Mouse (Mus musculus): Measurements from ENCODE around the gene Slc35b3. TPM values are rescaled to one million over a fixed set of nuclear protein-coding genes. Genes with fewer than 3 reads are reported as not detected.

Gene Slc35b3
- 32.9 and 34.6 TPM in 2 replicates for polyA plus RNA-seq (2015; fragmentation: Nextera tagmentation; extraction: Ambion mirVana)

DNA sequence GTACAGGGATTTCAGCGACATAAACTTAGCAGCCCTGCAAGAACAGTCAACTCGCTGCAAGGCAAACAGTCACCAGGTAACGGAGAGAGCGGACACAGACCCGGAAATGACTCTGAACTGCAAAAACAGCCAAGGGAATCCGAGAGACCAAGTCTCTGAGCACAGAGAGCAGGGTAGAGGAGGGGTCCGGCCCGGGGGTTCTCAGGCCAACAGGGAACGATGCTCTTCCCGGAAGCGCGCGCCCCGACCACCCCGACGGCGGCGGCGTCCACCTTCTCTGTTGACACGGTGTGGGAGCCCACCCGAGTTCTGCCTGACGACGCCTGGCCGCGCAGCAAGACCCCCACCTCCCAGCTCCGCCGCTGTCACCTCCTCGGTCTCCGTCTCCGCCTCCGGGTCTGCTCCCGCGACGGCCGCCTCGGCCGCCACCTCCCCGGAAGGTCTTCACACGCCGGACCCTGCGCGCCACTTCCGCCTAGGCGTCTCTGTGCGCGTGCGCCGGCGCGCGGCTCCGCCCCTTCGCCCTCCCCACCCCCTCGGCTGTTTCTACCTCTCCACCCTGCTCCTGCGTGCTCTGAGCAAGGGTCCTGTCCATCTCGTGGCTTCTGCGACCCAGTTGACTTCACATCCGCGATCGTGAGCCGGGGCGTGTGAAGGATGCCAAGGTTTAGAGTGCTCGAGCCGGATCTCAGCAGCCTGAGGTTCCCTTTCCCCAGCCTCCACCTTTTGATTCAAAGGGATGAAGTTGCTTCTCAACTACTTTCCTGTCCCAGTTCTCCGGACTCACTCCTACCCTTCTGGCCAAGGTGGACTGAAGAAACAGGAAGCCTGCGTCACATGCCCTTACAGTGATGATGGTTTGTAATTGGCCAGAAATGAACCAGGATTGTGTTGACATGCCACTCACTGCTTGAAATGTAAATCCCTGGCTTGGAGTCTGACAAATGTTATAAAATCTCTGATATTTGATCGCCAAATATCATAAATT, at the start of gene Slc35b3:
Gene Slc35b3 (minus strand): TSS at position 813 of the 988 bp plus-strand sequence.
- Histone ChIP-seq H3K9ac (peak within 1 kb of the TSS; percentile 53), H3K9me3 (no peaks in the 10 kb centered on the region), H3K27ac (peak within 1 kb of the TSS; percentile 67), H3K4me1 (peaks cover 30% of the 10 kb centered on the region), H3K36me3 (no peaks in the 10 kb centered on the region), H3K4me3 (peak within 1 kb of the TSS; percentile 85), H3K27me3 (no peaks in the 10 kb centered on the region), H3K4me2 (peak within 1 kb of the TSS; percentile 62)
- peak; percentile 97 for ATAC-seq (ENCODE audit: borderline replicate concordance, extremely low read depth, low FRiP score, low TSS enrichment)
- WGBS, result under 1% methylated on average over 67 of the region's 67 CpGs

GRCm38 (mm10) chr13:39010280-39010679, 49.6 kb upstream of the Slc35b3 start:
- Histone ChIP-seq H3K9me3 (no peaks in the 10 kb centered on the region), H3K4me1 (no peaks in the 10 kb centered on the region), H3K9ac (no peak overlapping the region), H3K27me3 (no peaks in the 10 kb centered on the region), H3K27ac (no peak overlapping the region), H3K4me2 (no peak overlapping the region), H3K4me3 (no peak overlapping the region), H3K36me3 (no peaks in the 10 kb centered on the region)
- ATAC-seq (ENCODE audit: borderline replicate concordance, extremely low read depth, low FRiP score, low TSS enrichment), result no peak
- WGBS, result 71% methylated on average over 4 of the region's 4 CpGs

DNA sequence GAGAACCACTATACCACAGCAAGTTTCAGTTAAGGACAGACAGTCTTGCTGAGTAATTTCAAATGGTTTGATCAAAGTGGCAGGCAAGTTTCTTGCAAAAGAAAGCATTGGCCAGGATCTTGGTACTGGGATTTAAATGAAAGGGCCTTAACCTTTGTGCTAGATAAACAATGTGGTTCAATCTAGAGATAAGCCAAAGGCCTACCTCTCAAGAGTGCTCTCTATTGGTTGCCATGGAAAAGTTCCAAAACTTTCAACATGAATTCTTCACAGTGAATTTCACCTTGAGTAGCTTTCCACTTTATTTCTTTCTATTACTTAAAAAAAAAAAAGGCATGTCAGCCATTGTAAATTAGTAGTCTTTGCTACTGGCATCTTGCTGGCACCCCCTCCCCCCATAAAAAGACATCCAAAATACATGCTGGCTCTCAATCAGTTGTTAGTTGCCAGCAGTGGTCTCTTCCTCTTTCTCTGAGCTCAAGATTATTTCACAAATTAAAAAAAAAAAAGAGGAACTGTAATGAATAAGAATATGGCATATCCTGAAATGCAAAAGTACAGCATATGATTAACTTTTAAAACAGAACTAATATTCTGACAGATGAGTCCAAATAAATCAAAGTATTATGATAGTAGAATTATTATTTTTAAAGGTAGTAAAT, 42.6 kb upstream of the Slc35b3 start:
- Histone ChIP-seq H3K36me3 (no peaks in the 10 kb centered on the region), H3K9ac (no peak overlapping the region), H3K4me3 (no peak overlapping the region), H3K27me3 (no peaks in the 10 kb centered on the region), H3K27ac (no peak overlapping the region), H3K4me1 (no peaks in the 10 kb centered on the region), H3K9me3 (no peaks in the 10 kb centered on the region), H3K4me2 (no peak overlapping the region)
- ATAC-seq (ENCODE audit: borderline replicate concordance, extremely low read depth, low FRiP score, low TSS enrichment), result no peak

- no peak for ATAC-seq (ENCODE audit: borderline replicate concordance, extremely low read depth, low FRiP score, low TSS enrichment)
- H3K36me3 ChIP-seq, result no peaks in the 10 kb centered on the region
- no peaks in the 10 kb centered on the region for H3K9me3 ChIP-seq
- H3K27me3 ChIP-seq, result no peaks in the 10 kb centered on the region
- WGBS, result 65% methylated on average over 1 of the region's 1 CpGs
- H3K4me2 ChIP-seq, result no peak overlapping the region
- no peak overlapping the region for H3K9ac ChIP-seq
- no peak overlapping the region for H3K4me3 ChIP-seq
- H3K4me1 ChIP-seq, result no peaks in the 10 kb centered on the region
- H3K27ac ChIP-seq, result no peak overlapping the region
Observed at GRCm38 (mm10) chr13:39002424-39002823, 41.7 kb upstream of the Slc35b3 start.

DNA sequence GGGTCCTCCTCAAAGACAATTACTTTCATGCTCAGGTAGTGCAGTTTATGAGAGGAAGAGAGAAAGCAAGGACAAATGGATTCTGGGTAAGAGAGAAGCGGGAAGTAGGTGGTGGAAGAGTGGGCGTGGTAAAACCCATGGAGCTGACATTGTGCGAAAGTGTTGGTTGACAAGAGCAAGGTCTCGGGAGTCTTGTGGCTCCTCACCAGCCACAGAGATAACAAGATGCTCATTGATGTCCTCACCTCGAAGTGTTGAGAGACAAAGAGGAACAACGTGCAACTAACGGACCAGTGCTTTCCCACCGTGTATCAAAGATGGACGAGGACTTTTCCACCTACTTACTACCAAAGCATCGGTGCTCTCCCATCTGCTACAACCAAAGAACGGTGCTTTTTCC, 40.8 kb upstream of the Slc35b3 start:
- 71% methylated on average over 11 of the region's 11 CpGs for WGBS
- Histone ChIP-seq H3K36me3 (no peaks in the 10 kb centered on the region), H3K27ac (no peak overlapping the region), H3K4me3 (no peak overlapping the region), H3K27me3 (no peaks in the 10 kb centered on the region), H3K9me3 (no peaks in the 10 kb centered on the region), H3K9ac (no peak overlapping the region), H3K4me2 (no peak overlapping the region), H3K4me1 (no peaks in the 10 kb centered on the region)
- ATAC-seq (ENCODE audit: borderline replicate concordance, extremely low read depth, low FRiP score, low TSS enrichment), result no peak

DNA sequence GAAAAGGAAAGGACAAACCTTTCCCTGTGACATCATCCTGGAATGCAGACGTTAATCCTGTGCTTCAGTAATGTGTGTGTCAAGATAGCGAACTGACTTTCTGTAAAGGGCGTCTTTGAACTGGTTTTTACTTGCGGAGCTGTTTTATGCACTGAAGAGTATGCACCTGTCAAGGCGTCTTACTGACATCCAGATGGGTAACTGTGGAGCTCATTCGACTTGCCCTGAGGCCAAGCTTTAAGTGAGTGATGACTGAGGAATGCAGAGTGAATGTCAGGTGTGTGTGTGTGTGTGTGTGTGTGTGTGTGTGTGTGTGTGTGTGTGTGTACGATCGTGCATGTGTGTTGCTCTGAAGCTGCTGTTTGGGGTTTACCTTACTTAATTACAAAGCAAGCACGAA, 38.3 kb upstream of the Slc35b3 start:
- 50% methylated on average over 9 of the region's 9 CpGs for WGBS
- Histone ChIP-seq H3K4me2 (no peak overlapping the region), H3K9me3 (no peaks in the 10 kb centered on the region), H3K36me3 (no peaks in the 10 kb centered on the region), H3K4me3 (no peak overlapping the region), H3K4me1 (no peaks in the 10 kb centered on the region), H3K9ac (no peak overlapping the region), H3K27ac (no peak overlapping the region), H3K27me3 (no peaks in the 10 kb centered on the region)
- ATAC-seq (ENCODE audit: borderline replicate concordance, extremely low read depth, low FRiP score, low TSS enrichment), result no peak

DNA sequence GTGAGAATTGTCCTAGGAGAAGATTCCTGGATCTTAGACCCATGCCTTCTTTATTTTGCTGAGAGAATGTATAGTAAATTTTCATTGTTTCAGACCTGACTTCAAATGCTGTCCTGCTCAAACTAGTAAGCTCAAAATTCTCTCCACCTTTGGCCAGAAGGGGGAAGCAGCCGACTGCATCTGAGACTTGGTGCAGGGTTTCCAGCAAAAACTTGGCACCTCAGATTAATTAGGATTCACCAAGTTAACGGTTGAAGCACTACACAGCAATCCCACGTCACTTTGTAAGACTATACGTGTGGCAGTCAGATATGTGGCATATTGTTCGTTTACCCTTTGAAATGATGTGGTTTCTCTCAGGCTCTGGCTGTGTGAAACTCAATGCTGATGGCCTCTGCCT, 31.9 kb upstream of the Slc35b3 start:
- Histone ChIP-seq H3K27me3 (no peaks in the 10 kb centered on the region), H3K4me1 (no peaks in the 10 kb centered on the region), H3K9ac (no peak overlapping the region), H3K36me3 (no peaks in the 10 kb centered on the region), H3K4me3 (no peak overlapping the region), H3K9me3 (no peaks in the 10 kb centered on the region), H3K4me2 (no peak overlapping the region), H3K27ac (no peak overlapping the region)
- no peak for ATAC-seq (ENCODE audit: borderline replicate concordance, extremely low read depth, low FRiP score, low TSS enrichment)
- 20% methylated on average over 5 of the region's 5 CpGs for WGBS

DNA sequence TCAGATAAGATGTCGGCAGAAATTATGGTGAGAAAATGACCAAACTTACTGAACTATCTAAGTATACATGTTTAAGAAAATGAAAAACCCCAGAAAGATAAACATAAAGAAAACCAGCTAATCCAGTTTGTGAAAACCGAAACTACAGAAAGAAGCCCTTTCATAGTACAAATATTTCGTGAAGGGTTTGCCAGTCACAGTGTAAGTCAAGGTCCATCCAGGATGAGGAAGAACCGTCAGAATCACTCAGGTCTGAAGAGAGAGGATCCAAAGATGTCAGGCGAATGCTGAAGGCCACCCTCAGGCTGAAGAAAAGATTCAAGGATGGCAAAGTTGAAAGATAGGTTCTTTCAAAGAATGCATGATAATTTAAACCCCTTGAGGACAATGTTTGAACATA, 23.1 kb upstream of the Slc35b3 start:
- 53% methylated on average over 5 of the region's 5 CpGs for WGBS

GRCm38 (mm10) chr13:38980900-38981299, 20.2 kb upstream of the Slc35b3 start:
- Histone ChIP-seq H3K4me1 (no peaks in the 10 kb centered on the region), H3K9ac (no peak overlapping the region), H3K9me3 (no peaks in the 10 kb centered on the region), H3K27me3 (no peaks in the 10 kb centered on the region), H3K4me2 (no peak overlapping the region), H3K36me3 (no peaks in the 10 kb centered on the region), H3K27ac (no peak overlapping the region), H3K4me3 (no peak overlapping the region)
- no peak for ATAC-seq (ENCODE audit: borderline replicate concordance, extremely low read depth, low FRiP score, low TSS enrichment)
- 57% methylated on average over 3 of the region's 3 CpGs for WGBS

More for the DNA sequence above, 23.1 kb upstream of the Slc35b3 start:
- H3K4me3 ChIP-seq, result no peak overlapping the region
- no peak overlapping the region for H3K27ac ChIP-seq
- no peaks in the 10 kb centered on the region for H3K4me1 ChIP-seq
- no peak overlapping the region for H3K9ac ChIP-seq
- no peaks in the 10 kb centered on the region for H3K27me3 ChIP-seq
- H3K9me3 ChIP-seq, result no peaks in the 10 kb centered on the region
- no peak overlapping the region for H3K4me2 ChIP-seq
- H3K36me3 ChIP-seq, result no peaks in the 10 kb centered on the region
- no peak for ATAC-seq (ENCODE audit: borderline replicate concordance, extremely low read depth, low FRiP score, low TSS enrichment)

DNA sequence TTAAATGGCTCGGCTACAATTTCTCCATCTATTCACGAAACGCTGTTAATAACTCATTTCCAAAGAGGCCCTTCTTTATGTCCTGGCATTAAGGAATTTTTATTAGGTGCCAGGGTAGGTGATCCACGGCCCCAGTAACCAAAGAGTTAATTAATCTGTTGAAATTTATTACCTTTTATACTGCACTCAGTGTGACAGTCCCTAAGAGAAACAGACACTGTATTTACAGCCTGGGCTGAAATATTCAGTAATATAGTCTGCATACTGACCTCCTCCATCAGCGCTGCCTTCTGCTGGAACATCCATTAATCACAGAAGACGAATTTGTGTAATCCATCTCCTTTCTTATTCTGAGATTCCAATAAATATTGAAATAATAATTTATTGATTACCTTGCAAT, 16.3 kb upstream of the Slc35b3 start:
- no peaks in the 10 kb centered on the region for H3K36me3 ChIP-seq
- no peak overlapping the region for H3K4me3 ChIP-seq
- no peak for ATAC-seq (ENCODE audit: borderline replicate concordance, extremely low read depth, low FRiP score, low TSS enrichment)
- no peak overlapping the region for H3K4me2 ChIP-seq
- no peaks in the 10 kb centered on the region for H3K9me3 ChIP-seq
- WGBS, result 71% methylated on average over 6 of the region's 6 CpGs
- H3K4me1 ChIP-seq, result no peaks in the 10 kb centered on the region
- no peak overlapping the region for H3K27ac ChIP-seq
- no peak overlapping the region for H3K9ac ChIP-seq
- H3K27me3 ChIP-seq, result no peaks in the 10 kb centered on the region

- Histone ChIP-seq H3K4me2 (no peak overlapping the region), H3K27ac (no peak overlapping the region), H3K4me3 (no peak overlapping the region), H3K36me3 (no peaks in the 10 kb centered on the region), H3K9ac (no peak overlapping the region), H3K9me3 (no peaks in the 10 kb centered on the region), H3K27me3 (no peaks in the 10 kb centered on the region), H3K4me1 (no peaks in the 10 kb centered on the region)
- ATAC-seq (ENCODE audit: borderline replicate concordance, extremely low read depth, low FRiP score, low TSS enrichment), result no peak
- WGBS, result 81% methylated on average over 5 of the region's 5 CpGs
Observed at GRCm38 (mm10) chr13:38975853-38976252, 15.2 kb upstream of the Slc35b3 start.

- H3K4me2 ChIP-seq, result no peak overlapping the region
- ATAC-seq (ENCODE audit: borderline replicate concordance, extremely low read depth, low FRiP score, low TSS enrichment), result no peak
- no peak overlapping the region for H3K4me3 ChIP-seq
- H3K27ac ChIP-seq, result no peak overlapping the region
- H3K27me3 ChIP-seq, result no peaks in the 10 kb centered on the region
- no peaks in the 10 kb centered on the region for H3K36me3 ChIP-seq
- no peak overlapping the region for H3K9ac ChIP-seq
- 21% methylated on average over 6 of the region's 6 CpGs for WGBS
- no peaks in the 10 kb centered on the region for H3K9me3 ChIP-seq
- no peaks in the 10 kb centered on the region for H3K4me1 ChIP-seq
Observed at GRCm38 (mm10) chr13:38972602-38973001, 11.9 kb upstream of the Slc35b3 start.
